Mouse (Mus musculus) heart, embryonic 10.5 days (tissue): ENCODE results near the gene Lmnb2. TPM values are rescaled to one million over a fixed set of nuclear protein-coding genes. Genes with fewer than 3 reads are reported as not detected.

ENCODE experiments used
- DNase-seq: peaks from one replicate; pipeline ENCODE4 v3.0.0-alpha.2; 2017; ENCODE audit warnings: low spot score
- H3K27ac ChIP-seq: fragments of 300-500 bp; sonication (generic); 2 replicates; pipeline ENCODE4 v1.5.1; 2016; ENCODE audit warnings: mild to moderate bottlenecking
- H3K27me3 ChIP-seq: fragments of 300-500 bp; sonication (generic); 2 replicates; pipeline ENCODE4 v1.6.1; 2016; ENCODE audit warnings: mild to moderate bottlenecking; ENCODE audit not compliant: poor library complexity, insufficient read depth, severe bottlenecking
- H3K36me3 ChIP-seq: fragments of 300-500 bp; sonication (generic); 2 replicates; pipeline ENCODE4 v1.6.1; 2016; ENCODE audit warnings: mild to moderate bottlenecking, moderate library complexity
- H3K4me1 ChIP-seq: fragments of 300-500 bp; sonication (generic); 2 replicates; pipeline ENCODE4 v1.6.1; 2016; ENCODE audit warnings: mild to moderate bottlenecking
- H3K4me3 ChIP-seq: fragments of 300-500 bp; sonication (generic); 2 replicates; pipeline ENCODE4 v1.5.1; 2016; ENCODE audit warnings: mild to moderate bottlenecking, moderate library complexity
- H3K9me3 ChIP-seq: fragments of 300-500 bp; sonication (generic); 2 replicates; pipeline ENCODE4 v1.6.1; 2016; ENCODE audit warnings: mild to moderate bottlenecking, moderate library complexity
- WGBS: fragments of 180-500 bp; shearing (Covaris S2); methylation state at CpG from one replicate; pipeline ENCODE4 v1.1.7; 2016; 5-methylcytosine and 5-hydroxymethylcytosine counted together
- polyA plus RNA-seq: library from polyadenylated mRNA; unstranded; fragments of >200 nt; fragmentation: Nextera tagmentation; extraction: Ambion mirVana; gene quantifications from 2 replicates; pipeline ENCODE4 v1.2.1, GENCODE M21; 2016

The Lmnb2 gene
- polyA plus RNA-seq: 39.7 and 47.3 TPM in 2 replicates

DNA sequence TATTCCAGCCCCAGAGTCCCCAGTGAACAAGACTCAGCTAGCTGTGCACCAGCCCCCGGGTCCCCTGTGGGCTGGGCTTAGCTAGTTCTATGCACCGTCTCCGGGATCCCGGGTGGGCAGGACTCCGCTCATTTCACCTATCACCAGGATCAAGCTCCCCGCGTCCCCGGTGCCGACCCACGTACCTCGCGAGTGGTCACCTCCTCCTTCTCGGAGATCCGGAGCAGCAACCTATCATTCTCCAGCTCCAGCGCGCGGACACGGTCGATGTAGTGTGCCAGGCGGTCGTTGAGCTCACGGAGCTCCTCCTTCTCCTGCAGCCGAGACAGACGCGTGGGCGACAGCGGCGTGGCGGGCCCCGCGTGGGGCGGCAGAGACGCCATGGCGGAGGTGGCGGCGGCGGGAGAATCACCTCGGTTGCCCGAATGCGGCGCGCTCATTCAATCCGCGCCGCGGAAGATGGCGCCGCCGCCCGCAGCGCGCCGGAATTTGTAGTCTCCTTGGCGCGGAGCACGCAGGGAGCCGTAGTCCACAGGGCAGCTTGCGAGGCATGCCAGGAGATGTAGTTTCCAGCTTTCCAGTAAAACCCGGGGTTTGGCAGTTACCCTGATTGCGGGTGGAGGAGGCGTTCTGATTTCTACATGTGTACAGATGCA is at the start of gene Lmnb2:
Gene Lmnb2 (minus strand): TSS at position 467 of the 656 bp plus-strand sequence.
- under 1% methylated on average over 61 of the region's 61 CpGs for WGBS
- peaks cover 30% of the 10 kb centered on the region for H3K36me3 ChIP-seq
- peak within 1 kb of the TSS; percentile 97 for H3K4me3 ChIP-seq
- no peaks in the 10 kb centered on the region for H3K9me3 ChIP-seq
- H3K4me1 ChIP-seq: peaks cover 52% of the 10 kb centered on the region
- peak; percentile 87 for DNase-seq
- H3K27ac ChIP-seq: peak within 1 kb of the TSS; percentile 93
- no peaks in the 10 kb centered on the region for H3K27me3 ChIP-seq

DNA sequence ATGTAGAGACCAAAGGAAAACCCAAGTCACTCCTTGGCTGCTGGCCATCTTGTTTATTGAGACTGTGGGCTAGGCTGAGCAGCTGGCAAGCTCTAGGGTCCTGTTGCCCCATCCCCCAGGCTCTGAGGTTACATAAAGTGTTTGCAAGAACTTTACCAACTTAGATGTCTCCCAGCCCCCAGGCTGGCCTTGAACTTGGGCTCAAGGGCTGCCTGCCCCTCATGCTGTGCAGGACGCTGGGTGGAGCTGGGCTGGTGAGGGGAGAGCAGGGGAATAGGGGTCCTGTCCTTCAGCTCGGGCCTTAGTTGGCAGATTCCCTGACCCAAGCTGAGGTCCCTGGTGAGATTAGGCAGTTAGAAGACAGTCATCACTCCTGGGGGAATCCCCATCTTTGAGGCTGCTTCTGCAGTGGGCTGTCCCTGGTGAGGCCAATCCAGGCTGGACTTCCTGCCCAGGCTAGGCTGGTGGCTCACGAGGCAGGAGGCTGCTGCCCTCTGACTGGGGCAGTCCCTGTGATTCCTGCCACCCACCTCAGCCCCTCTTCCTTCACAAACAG is 49.1 kb upstream of the Lmnb2 start:
- H3K27ac ChIP-seq: peak overlapping the region; percentile 17; the same call in 1 of the 2 replicates
- no peaks in the 10 kb centered on the region for H3K27me3 ChIP-seq
- no peaks in the 10 kb centered on the region for H3K9me3 ChIP-seq
- H3K4me1 ChIP-seq: peaks cover 54% of the 10 kb centered on the region
- 55% methylated on average over 3 of the region's 3 CpGs for WGBS
- no peak for DNase-seq
- H3K36me3 ChIP-seq: no peaks in the 10 kb centered on the region
- H3K4me3 ChIP-seq: no peak overlapping the region

DNA sequence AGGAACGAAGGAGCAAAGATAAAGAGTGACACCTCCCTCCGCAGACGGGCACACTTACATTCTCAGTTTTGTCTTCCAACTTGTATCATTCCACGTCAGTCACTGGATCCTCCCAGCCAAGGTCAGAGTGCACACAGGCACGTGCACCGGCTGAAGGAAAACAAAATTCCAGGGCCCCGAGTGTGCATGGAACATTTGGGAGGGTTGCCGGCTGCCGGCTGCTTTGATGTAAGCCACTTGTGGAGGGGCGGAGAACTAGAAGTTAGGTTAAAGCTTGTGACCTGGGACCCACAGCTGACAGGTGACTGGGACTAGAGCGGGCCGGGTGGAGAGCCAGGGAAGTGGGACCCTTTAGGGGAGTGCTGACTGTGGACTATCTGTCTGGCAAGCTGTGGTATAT is 48.3 kb upstream of the Lmnb2 start:
- no peaks in the 10 kb centered on the region for H3K36me3 ChIP-seq
- no peaks in the 10 kb centered on the region for H3K9me3 ChIP-seq
- no peak overlapping the region for H3K27ac ChIP-seq
- no peaks in the 10 kb centered on the region for H3K27me3 ChIP-seq
- 28% methylated on average over 12 of the region's 12 CpGs for WGBS
- no peak overlapping the region for H3K4me3 ChIP-seq
- no peak for DNase-seq
- H3K4me1 ChIP-seq: peaks cover 54% of the 10 kb centered on the region

DNA sequence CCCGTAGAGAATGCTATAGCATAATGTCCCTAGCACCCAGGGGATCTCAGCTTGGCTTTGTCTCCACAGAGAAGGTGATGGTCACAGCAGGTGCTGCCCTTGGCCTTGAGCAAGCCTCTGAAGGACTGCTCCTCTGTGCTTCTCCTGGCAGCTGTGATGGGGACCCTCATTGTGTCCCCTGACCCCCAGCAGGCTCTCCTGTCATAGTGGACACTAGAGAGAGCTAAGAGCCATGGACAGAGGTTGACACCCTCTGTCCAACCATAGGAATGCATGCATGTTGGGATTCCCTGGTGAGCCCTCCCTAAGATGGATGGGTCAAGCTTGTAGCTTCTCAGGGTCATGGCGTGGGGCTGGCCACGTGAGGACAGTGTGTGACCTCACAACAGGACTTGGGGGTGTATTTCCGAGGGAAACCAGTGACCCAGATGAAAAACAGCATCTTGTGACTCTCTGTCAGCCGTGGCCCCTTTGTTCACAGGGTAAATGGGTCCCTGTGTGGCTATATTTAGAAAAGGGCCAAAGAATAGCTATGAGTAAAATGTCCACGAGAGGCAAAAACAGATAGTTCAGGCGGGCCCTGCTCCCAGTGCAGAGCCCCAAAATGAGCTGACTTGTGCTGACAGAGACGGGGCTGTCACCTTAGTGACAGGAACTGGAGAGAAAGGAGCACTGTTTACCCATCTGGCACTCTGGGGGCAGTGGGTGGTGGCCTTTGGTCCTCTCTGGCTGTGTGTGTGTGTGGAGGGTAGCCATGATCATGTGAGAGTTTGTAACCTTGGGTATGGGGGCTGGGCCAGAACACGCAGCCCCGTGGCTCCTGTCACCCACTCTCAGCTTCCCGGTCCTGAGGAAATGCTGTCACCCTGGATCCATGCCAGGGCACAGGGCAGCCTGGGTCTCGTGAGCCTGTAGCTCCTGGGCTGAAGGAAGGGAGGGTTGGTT is 45.3 kb upstream of the Lmnb2 start:
- no peak for DNase-seq
- H3K36me3 ChIP-seq: no peaks in the 10 kb centered on the region
- no peaks in the 10 kb centered on the region for H3K9me3 ChIP-seq
- 38% methylated on average over 12 of the region's 12 CpGs for WGBS
- peaks cover 65% of the 10 kb centered on the region for H3K4me1 ChIP-seq
- peak overlapping the region; percentile 85 for H3K27ac ChIP-seq
- no peaks in the 10 kb centered on the region for H3K27me3 ChIP-seq
- H3K4me3 ChIP-seq: peak overlapping the region; percentile 6; the same call in 1 of the 2 replicates

DNA sequence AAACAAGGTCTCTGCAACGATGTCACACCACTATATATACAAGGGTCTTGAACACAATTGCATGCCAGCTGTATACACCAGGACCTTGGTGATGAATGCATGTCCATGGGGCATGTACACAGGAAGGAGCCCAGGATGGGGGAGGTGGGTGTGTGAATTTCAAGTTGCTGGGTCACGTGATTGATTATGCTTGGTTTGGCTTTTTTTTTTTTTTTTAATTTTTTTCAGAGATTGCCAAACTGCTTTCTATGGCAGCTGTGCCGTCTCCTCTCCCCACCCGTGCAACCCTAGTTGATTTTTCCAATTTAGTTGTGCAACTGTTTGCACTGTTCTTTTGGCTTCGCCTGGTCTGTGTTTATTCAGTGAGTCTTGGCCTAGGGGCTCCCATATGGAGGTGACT is 44.5 kb upstream of the Lmnb2 start:
- Histone ChIP-seq H3K36me3 (no peaks in the 10 kb centered on the region), H3K4me1 (peaks cover 65% of the 10 kb centered on the region), H3K27ac (peak overlapping the region; percentile 85), H3K4me3 (0 out of 2 replicates have a peak overlapping the region, but pooled peaks have one; percentile 4), H3K9me3 (no peaks in the 10 kb centered on the region), H3K27me3 (no peaks in the 10 kb centered on the region)
- 81% methylated on average over 5 of the region's 5 CpGs for WGBS
- DNase-seq: no peak

DNA sequence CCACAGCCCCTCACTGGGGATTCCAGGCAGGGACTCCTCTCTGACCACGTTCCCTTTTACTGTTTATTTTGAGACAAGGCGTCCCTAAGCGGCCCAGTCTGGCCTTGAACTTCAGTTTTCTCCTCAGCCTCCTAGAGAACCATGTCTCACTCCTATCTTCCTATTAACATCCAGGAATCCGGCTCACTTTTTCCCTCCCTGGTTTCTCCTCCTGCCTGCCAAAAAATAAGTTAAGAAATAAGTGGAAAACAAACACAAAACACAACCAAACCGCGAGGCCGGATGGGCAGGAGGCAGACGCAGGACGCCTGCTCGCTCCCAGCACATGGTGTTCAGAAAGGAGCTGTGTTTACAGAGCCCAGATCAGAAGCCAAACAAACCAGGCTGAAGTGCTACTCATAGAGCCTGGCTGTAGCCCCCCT is 44.0 kb upstream of the Lmnb2 start:
- Histone ChIP-seq H3K36me3 (no peaks in the 10 kb centered on the region), H3K9me3 (no peaks in the 10 kb centered on the region), H3K4me3 (no peak overlapping the region), H3K27me3 (no peaks in the 10 kb centered on the region), H3K4me1 (peaks cover 60% of the 10 kb centered on the region), H3K27ac (peak overlapping the region; percentile 80)
- WGBS: 49% methylated on average over 10 of the region's 10 CpGs
- DNase-seq: no peak

DNA sequence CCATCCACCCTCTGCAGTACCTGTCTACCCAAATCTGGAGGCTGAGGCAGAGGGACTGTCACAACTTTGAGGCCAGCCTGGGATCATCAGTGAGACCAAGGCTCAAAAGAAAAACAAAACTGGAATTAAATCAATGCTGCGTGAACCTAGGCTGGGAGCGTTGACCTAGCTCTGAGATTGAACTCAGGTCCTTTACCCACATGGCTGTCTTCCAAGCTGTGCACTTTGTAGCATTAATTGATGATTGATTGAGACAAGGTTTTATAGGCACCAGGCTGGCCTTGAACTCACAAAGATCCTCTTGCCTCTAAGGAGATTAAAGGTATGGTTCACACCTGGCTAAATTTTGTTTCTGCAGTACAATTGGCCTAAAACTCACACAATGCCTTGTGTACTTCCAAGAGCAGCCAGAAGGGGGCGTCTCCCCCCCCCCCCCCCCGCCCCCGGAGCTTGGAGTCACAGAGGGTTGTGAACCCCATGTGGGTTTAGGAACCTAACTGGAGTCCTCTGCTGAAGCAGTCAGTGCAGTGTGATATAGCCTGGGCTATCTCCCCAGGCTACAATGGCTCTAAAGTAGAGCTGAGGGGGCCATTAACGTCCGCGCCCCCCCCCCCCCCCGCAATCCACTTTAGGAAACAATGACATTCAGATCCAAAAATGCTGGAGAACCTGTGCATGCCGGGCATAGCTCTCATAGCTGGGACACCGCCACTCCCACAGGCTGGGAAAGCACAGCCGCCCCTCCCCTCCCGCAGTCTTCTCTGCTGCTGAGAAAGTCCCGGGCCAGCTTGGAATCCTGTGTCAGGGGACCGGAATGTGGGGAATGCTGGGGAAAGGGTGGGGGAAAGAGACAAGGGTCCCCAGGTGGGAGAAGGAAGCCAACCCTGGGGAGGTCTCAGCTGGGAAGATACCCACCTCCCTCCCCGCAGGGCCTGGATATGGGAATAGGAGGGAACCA is 42.8 kb upstream of the Lmnb2 start:
- WGBS: 12% methylated on average over 16 of the region's 16 CpGs
- no peaks in the 10 kb centered on the region for H3K27me3 ChIP-seq
- peak overlapping the region; percentile 80 for H3K27ac ChIP-seq
- no peaks in the 10 kb centered on the region for H3K9me3 ChIP-seq
- H3K36me3 ChIP-seq: no peaks in the 10 kb centered on the region
- peak; percentile 89 for DNase-seq
- H3K4me3 ChIP-seq: peak overlapping the region; percentile 37
- peaks cover 59% of the 10 kb centered on the region for H3K4me1 ChIP-seq

DNA sequence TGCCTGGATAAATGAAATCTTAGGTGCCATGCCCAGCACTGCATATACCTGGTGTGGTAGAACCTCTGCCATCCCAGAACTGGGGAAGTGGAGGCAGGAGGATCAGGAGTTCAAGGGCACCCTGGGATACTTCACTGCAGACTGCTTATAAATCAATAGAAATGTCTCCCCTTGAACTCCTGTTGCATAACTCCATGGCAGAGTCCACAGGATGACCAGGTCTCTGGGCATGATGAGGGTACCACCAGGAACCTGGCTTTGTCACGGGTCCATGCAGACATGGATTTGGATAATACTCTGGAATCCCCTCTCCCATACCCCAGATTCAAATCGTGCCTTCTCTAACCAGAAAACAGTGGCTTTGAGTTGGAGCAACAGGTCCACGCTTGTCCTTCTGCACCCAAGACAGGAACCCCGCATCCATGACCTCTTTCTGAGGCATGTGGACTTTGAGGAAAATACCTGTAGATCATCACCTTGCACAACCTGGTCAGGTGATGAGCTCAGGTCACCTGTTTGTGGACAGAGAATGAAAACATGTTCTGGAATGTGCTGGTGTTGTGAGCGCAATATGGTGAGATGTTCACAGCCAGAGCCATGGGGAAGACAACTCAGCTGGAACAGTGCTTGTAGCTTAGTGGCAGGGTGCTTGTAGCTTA is 41.1 kb upstream of the Lmnb2 start:
- Histone ChIP-seq H3K9me3 (no peaks in the 10 kb centered on the region), H3K4me3 (no peak overlapping the region), H3K27ac (0 out of 2 replicates have a peak overlapping the region, but pooled peaks have one; percentile 18), H3K4me1 (peaks cover 66% of the 10 kb centered on the region), H3K27me3 (no peaks in the 10 kb centered on the region), H3K36me3 (no peaks in the 10 kb centered on the region)
- WGBS: 82% methylated on average over 5 of the region's 5 CpGs
- DNase-seq: no peak

DNA sequence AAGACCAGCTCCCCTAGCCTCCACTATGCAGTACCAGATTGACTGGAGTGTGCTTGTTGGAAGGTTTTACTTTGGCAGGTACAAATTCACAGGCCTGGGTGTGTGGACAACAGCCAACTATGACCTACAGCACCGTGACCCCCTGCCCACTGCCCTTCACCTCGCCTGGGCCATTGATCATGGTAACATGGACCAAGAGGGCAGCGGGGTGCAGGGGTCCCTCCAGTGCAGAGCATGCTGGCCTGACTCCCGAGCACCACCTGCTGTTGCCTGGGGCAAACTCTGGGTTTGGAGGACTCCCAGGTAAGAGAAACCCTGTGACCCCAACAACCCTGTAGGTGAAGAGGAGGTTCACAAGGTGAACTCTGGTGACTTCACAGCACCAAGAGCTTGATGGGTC is 39.7 kb upstream of the Lmnb2 start:
- DNase-seq: no peak
- Histone ChIP-seq H3K36me3 (no peaks in the 10 kb centered on the region), H3K4me1 (peaks cover 56% of the 10 kb centered on the region), H3K27ac (no peak overlapping the region), H3K9me3 (no peaks in the 10 kb centered on the region), H3K4me3 (no peak overlapping the region), H3K27me3 (peaks cover 4% of the 10 kb centered on the region; the same call in 1 of the 2 replicates)
- WGBS: 76% methylated on average over 4 of the region's 4 CpGs

DNA sequence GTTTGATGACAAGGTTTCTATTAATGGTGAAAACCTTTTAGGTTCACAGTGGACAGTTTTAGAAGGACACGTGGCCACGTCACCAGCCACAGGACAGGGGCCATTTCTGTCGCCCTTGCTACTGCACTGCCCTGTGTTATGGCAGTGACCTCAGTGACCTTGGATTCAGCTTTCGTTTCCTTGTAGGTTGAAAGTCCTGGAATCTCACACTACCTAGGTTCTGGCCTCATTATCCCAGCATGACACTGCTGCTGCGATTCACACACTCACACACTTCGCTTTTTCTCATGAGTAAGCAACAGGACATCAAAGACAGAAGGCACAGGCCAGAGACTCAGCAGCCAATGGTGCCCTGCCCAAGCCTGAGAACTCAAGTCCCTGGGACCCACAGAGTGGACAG is 38.9 kb upstream of the Lmnb2 start:
- Histone ChIP-seq H3K9me3 (no peaks in the 10 kb centered on the region), H3K36me3 (no peaks in the 10 kb centered on the region), H3K27ac (peak overlapping the region; percentile 65; the same call in 1 of the 2 replicates), H3K27me3 (peaks cover 8% of the 10 kb centered on the region; the same call in 1 of the 2 replicates), H3K4me3 (no peak overlapping the region), H3K4me1 (peaks cover 51% of the 10 kb centered on the region)
- DNase-seq: no peak
- WGBS: 65% methylated on average over 6 of the region's 6 CpGs

DNA sequence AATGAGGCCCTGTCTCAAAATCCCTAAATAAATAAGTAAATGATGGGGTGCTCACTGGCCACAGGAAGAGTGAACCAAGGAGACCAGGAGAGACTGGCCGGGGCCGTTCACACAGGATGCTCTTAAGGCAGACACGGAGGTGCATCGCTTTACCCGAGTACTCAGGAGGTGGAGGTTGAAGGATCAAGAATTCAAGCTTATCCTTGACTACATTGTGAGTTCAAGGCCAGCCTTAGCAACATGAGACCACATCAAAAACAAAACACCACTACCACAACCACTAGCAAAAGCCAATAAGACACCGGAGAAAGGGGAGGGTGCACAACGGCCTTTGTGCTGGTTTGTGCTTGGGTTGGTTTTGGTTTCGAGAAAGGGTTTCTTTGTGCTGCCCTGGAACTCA is 38.3 kb upstream of the Lmnb2 start:
- H3K27me3 ChIP-seq: peaks cover 8% of the 10 kb centered on the region; the same call in 1 of the 2 replicates
- H3K36me3 ChIP-seq: no peaks in the 10 kb centered on the region
- no peak overlapping the region for H3K4me3 ChIP-seq
- 91% methylated on average over 8 of the region's 8 CpGs for WGBS
- H3K9me3 ChIP-seq: no peaks in the 10 kb centered on the region
- H3K4me1 ChIP-seq: peaks cover 46% of the 10 kb centered on the region
- DNase-seq: no peak
- peak overlapping the region; percentile 73; the same call in 1 of the 2 replicates for H3K27ac ChIP-seq
